Mouse (Mus musculus): ENCODE measurements around the gene Esyt2. TPM values are rescaled to one million over a fixed set of nuclear protein-coding genes. Genes with fewer than 3 reads are reported as not detected.

Gene Esyt2
- polyA plus RNA-seq, 1 experiment from 2014 or later, result 12.1 TPM

- no peak overlapping the region; the same call in 1 of the 2 replicates for H3K4me2 ChIP-seq
- H3K9me3 ChIP-seq, result no peaks in the 10 kb centered on the region
- no peak overlapping the region for H3K27ac ChIP-seq
- WGBS, result 87% methylated on average over 2 of the region's 2 CpGs
- no peak for ATAC-seq (replicated peaks)
- H3K4me1 ChIP-seq, result peaks cover 11% of the 10 kb centered on the region
- H3K27me3 ChIP-seq (replicated peaks), result no peaks in the 10 kb centered on the region
- H3K9ac ChIP-seq, result no peak overlapping the region
- H3K4me3 ChIP-seq, result no peak overlapping the region
- H3K36me3 ChIP-seq (replicated peaks), result no peaks in the 10 kb centered on the region
Measured at GRCm38 (mm10) chr12:116282856-116283255, 1.9 kb downstream of the Esyt2 start.

- Histone ChIP-seq H3K27me3 (replicated peaks) (no peaks in the 10 kb centered on the region), H3K36me3 (replicated peaks) (no peaks in the 10 kb centered on the region), H3K27ac (no peak overlapping the region), H3K4me2 (no peak overlapping the region), H3K9me3 (no peaks in the 10 kb centered on the region), H3K4me1 (peaks cover 11% of the 10 kb centered on the region), H3K9ac (no peak overlapping the region), H3K4me3 (no peak overlapping the region)
- WGBS, result 86% methylated on average over 2 of the region's 2 CpGs
- ATAC-seq (replicated peaks), result no peak
Measured at GRCm38 (mm10) chr12:116283511-116283910, 2.5 kb downstream of the Esyt2 start.

- Histone ChIP-seq H3K4me1 (no peaks in the 10 kb centered on the region), H3K9me3 (no peaks in the 10 kb centered on the region), H3K27ac (no peak overlapping the region), H3K27me3 (replicated peaks) (no peaks in the 10 kb centered on the region), H3K4me3 (no peak overlapping the region), H3K9ac (no peak overlapping the region), H3K4me2 (no peak overlapping the region), H3K36me3 (replicated peaks) (no peaks in the 10 kb centered on the region)
- no peak for ATAC-seq (replicated peaks)
- 85% methylated on average over 2 of the region's 2 CpGs for WGBS
Measured at GRCm38 (mm10) chr12:116293185-116293584, 12.2 kb downstream of the Esyt2 start.

GRCm38 (mm10) chr12:116293599-116294292 lies 12.8 kb downstream of the Esyt2 start:
- H3K4me1 ChIP-seq, result no peaks in the 10 kb centered on the region
- H3K9ac ChIP-seq, result no peak overlapping the region
- no peaks in the 10 kb centered on the region for H3K27me3 ChIP-seq (replicated peaks)
- H3K27ac ChIP-seq, result no peak overlapping the region
- ATAC-seq (replicated peaks), result no peak
- no peak overlapping the region for H3K4me3 ChIP-seq
- H3K4me2 ChIP-seq, result no peak overlapping the region
- 87% methylated on average over 4 of the region's 4 CpGs for WGBS
- no peaks in the 10 kb centered on the region for H3K9me3 ChIP-seq
- H3K36me3 ChIP-seq (replicated peaks), result no peaks in the 10 kb centered on the region

GRCm38 (mm10) chr12:116299906-116300305 lies 18.9 kb downstream of the Esyt2 start:
- Histone ChIP-seq H3K4me3 (no peak overlapping the region), H3K27ac (no peak overlapping the region), H3K27me3 (replicated peaks) (no peaks in the 10 kb centered on the region), H3K4me1 (no peaks in the 10 kb centered on the region), H3K36me3 (replicated peaks) (no peaks in the 10 kb centered on the region), H3K9ac (no peak overlapping the region), H3K9me3 (no peaks in the 10 kb centered on the region), H3K4me2 (no peak overlapping the region)
- no peak for ATAC-seq (replicated peaks)
- 100% methylated on average over 2 of the region's 2 CpGs for WGBS

GRCm38 (mm10) chr12:116302181-116302580 lies 21.2 kb downstream of the Esyt2 start:
- no peaks in the 10 kb centered on the region for H3K9me3 ChIP-seq
- no peaks in the 10 kb centered on the region for H3K36me3 ChIP-seq (replicated peaks)
- H3K9ac ChIP-seq, result no peak overlapping the region
- no peak for ATAC-seq (replicated peaks)
- H3K27ac ChIP-seq, result no peak overlapping the region
- H3K4me2 ChIP-seq, result no peak overlapping the region
- no peak overlapping the region for H3K4me3 ChIP-seq
- no peaks in the 10 kb centered on the region for H3K4me1 ChIP-seq
- no peaks in the 10 kb centered on the region for H3K27me3 ChIP-seq (replicated peaks)

- no peak for ATAC-seq (replicated peaks)
Measured at GRCm38 (mm10) chr12:116306042-116306441, 25.0 kb downstream of the Esyt2 start.

GRCm38 (mm10) chr12:116307870-116308269 lies 26.9 kb downstream of the Esyt2 start:
- H3K4me1 ChIP-seq, result no peaks in the 10 kb centered on the region
- H3K4me2 ChIP-seq, result no peak overlapping the region
- ATAC-seq (replicated peaks), result no peak
- H3K9me3 ChIP-seq, result no peaks in the 10 kb centered on the region
- H3K27me3 ChIP-seq (replicated peaks), result no peaks in the 10 kb centered on the region
- no peak overlapping the region for H3K27ac ChIP-seq
- H3K9ac ChIP-seq, result no peak overlapping the region
- WGBS, result 91% methylated on average over 3 of the region's 3 CpGs
- no peaks in the 10 kb centered on the region for H3K36me3 ChIP-seq (replicated peaks)
- H3K4me3 ChIP-seq, result no peak overlapping the region

More at GRCm38 (mm10) chr12:116306042-116306441, 25.0 kb downstream of the Esyt2 start:
- H3K4me3 ChIP-seq, result no peak overlapping the region
- H3K27me3 ChIP-seq (replicated peaks), result no peaks in the 10 kb centered on the region
- H3K4me2 ChIP-seq, result no peak overlapping the region
- H3K9me3 ChIP-seq, result no peaks in the 10 kb centered on the region
- H3K36me3 ChIP-seq (replicated peaks), result no peaks in the 10 kb centered on the region
- no peaks in the 10 kb centered on the region for H3K4me1 ChIP-seq
- 61% methylated on average over 1 of the region's 1 CpGs for WGBS
- H3K27ac ChIP-seq, result no peak overlapping the region
- no peak overlapping the region for H3K9ac ChIP-seq

GRCm38 (mm10) chr12:116308612-116309011 lies 27.6 kb downstream of the Esyt2 start:
- Histone ChIP-seq H3K36me3 (replicated peaks) (no peaks in the 10 kb centered on the region), H3K27me3 (replicated peaks) (no peaks in the 10 kb centered on the region), H3K27ac (no peak overlapping the region), H3K9ac (no peak overlapping the region), H3K4me3 (no peak overlapping the region), H3K4me1 (no peaks in the 10 kb centered on the region), H3K9me3 (no peaks in the 10 kb centered on the region), H3K4me2 (no peak overlapping the region)
- 99% methylated on average over 2 of the region's 2 CpGs for WGBS
- no peak for ATAC-seq (replicated peaks)

GRCm38 (mm10) chr12:116313816-116314215 lies 32.8 kb downstream of the Esyt2 start:
- 93% methylated on average over 1 of the region's 1 CpGs for WGBS
- ATAC-seq (replicated peaks), result no peak

GRCm38 (mm10) chr12:116315498-116315897 lies 34.5 kb downstream of the Esyt2 start:
- 89% methylated on average over 3 of the region's 3 CpGs for WGBS
- no peak for ATAC-seq (replicated peaks)
- Histone ChIP-seq H3K4me3 (no peak overlapping the region), H3K36me3 (replicated peaks) (no peaks in the 10 kb centered on the region), H3K9ac (no peak overlapping the region), H3K27me3 (replicated peaks) (no peaks in the 10 kb centered on the region), H3K9me3 (no peaks in the 10 kb centered on the region), H3K4me1 (no peaks in the 10 kb centered on the region), H3K4me2 (no peak overlapping the region), H3K27ac (no peak overlapping the region)

More at GRCm38 (mm10) chr12:116313816-116314215, 32.8 kb downstream of the Esyt2 start:
- Histone ChIP-seq H3K9ac (no peak overlapping the region), H3K36me3 (replicated peaks) (no peaks in the 10 kb centered on the region), H3K9me3 (no peaks in the 10 kb centered on the region), H3K4me3 (no peak overlapping the region), H3K4me2 (no peak overlapping the region), H3K27me3 (replicated peaks) (no peaks in the 10 kb centered on the region), H3K27ac (no peak overlapping the region), H3K4me1 (no peaks in the 10 kb centered on the region)

GRCm38 (mm10) chr12:116317818-116318217 lies 36.8 kb downstream of the Esyt2 start:
- H3K27me3 ChIP-seq (replicated peaks), result no peaks in the 10 kb centered on the region
- WGBS, result 82% methylated on average over 1 of the region's 1 CpGs
- ATAC-seq (replicated peaks), result no peak

GRCm38 (mm10) chr12:116325545-116325944 lies 44.5 kb downstream of the Esyt2 start:
- Histone ChIP-seq H3K9me3 (no peaks in the 10 kb centered on the region), H3K36me3 (replicated peaks) (0 out of 2 replicates have a peak, but pooled peaks cover 6% of the 10 kb centered on the region), H3K4me1 (no peaks in the 10 kb centered on the region), H3K27me3 (replicated peaks) (no peaks in the 10 kb centered on the region), H3K4me2 (no peak overlapping the region), H3K4me3 (no peak overlapping the region), H3K27ac (no peak overlapping the region), H3K9ac (no peak overlapping the region)
- ATAC-seq (replicated peaks), result no peak
- 88% methylated on average over 4 of the region's 4 CpGs for WGBS

More at GRCm38 (mm10) chr12:116317818-116318217, 36.8 kb downstream of the Esyt2 start:
- Histone ChIP-seq H3K9ac (no peak overlapping the region), H3K4me3 (no peak overlapping the region), H3K4me1 (no peaks in the 10 kb centered on the region), H3K27ac (no peak overlapping the region), H3K4me2 (no peak overlapping the region), H3K9me3 (no peaks in the 10 kb centered on the region), H3K36me3 (replicated peaks) (no peaks in the 10 kb centered on the region)
